Mouse (Mus musculus) embryonic fibroblast, embryonic 13.5 days (primary cell): Measurements from ENCODE around the gene Il13ra2. TPM values are rescaled to one million over a fixed set of nuclear protein-coding genes. Genes with fewer than 3 reads are reported as not detected.
"Not testable (repeated sequence)": the region's sequence is repeated elsewhere in the genome, so short reads cannot be mapped to it uniquely, and the experiment has no call there.

ENCODE experiments used
- H3K27ac ChIP-seq: 2 replicates; pipeline ENCODE4 v1.5.1; 2012; ENCODE audit warnings: low read length, control low read depth, inconsistent platforms; ENCODE audit not compliant: insufficient read depth
- H3K4me1 ChIP-seq: 2 replicates; pipeline ENCODE4 v1.6.1; 2011; ENCODE audit warnings: low read length; ENCODE audit not compliant: control insufficient read depth, insufficient read depth
- H3K4me3 ChIP-seq: 2 replicates; pipeline ENCODE4 v1.5.1; 2011; ENCODE audit warnings: mild to moderate bottlenecking, control low read depth, low read length; ENCODE audit not compliant: insufficient read depth
- CTCF ChIP-seq: IDR thresholded peaks from 2 replicates; pipeline ENCODE4 v1.5.1; 2011; ENCODE audit warnings: mild to moderate bottlenecking, control low read depth, low read length, moderate library complexity, borderline replicate concordance; ENCODE audit not compliant: insufficient read depth
- POLR2A ChIP-seq: IDR thresholded peaks from 2 replicates; pipeline ENCODE4 v1.6.1; 2011; ENCODE audit warnings: low read depth, mild to moderate bottlenecking, control low read depth, low read length, moderate library complexity
- polyA plus RNA-seq: library from polyadenylated mRNA; stranded (reverse); fragments of >200 nt; gene quantifications from 2 replicates; pipeline ENCODE4 v1.2.4, GENCODE M21; 2011; ENCODE audit warnings: low read depth; ENCODE audit not compliant: missing spikeins, insufficient read length

The Il13ra2 gene
- polyA plus RNA-seq = 0.32 TPM in 1 of 2 replicates, not detected in the other

DNA sequence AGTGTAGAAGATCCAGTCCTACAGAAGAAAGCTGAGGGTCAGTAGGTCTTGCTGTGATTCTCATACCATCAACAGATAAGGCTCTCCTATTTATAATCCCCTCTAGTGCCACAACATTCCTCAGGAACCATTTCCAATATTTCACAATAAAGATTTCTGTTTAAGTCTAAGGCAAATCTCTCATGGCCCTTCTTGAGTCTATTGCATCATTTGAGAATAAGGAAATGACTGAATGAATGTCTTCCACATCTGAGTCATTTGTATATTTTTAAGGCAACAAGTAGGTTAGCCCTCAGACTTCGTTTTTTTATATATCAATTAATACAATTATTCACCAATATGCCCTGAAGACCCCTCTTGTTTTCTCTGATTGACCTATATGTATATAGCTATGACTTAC, at the start of gene Il13ra2:
Gene Il13ra2, minus strand, starts transcription at position 64 of the 400 bp plus-strand sequence.
- H3K27ac ChIP-seq = no peak within 1 kb of the TSS
- H3K4me1 ChIP-seq = no peaks in the 10 kb centered on the region
- H3K4me3 ChIP-seq = no peak within 1 kb of the TSS
- TF ChIP-seq CTCF (no peak), POLR2A (no peak)

DNA sequence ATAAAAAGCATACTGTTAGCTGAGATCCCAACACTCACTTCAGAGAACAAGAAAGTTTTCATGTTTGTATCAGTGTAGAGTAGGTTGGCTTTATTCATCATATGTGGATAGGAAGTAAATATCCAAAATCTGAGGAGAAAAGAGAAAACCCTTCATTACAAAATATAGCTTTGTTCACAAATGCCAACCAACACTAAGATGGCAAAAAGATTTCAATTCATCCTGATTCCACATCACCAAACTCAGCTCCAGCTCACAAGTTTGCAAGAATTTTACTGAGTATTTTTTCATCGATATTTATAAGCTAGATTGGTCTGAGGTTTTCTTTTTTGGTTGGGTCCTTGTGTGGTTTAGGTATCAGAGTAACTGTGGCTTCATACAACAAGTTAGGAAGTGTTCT, 24.6 kb upstream of the Il13ra2 start, which contains the start of gene Vmn1r239-ps:
Gene Vmn1r239-ps, minus strand, starts transcription at position 101 of the 400 bp plus-strand sequence.
- not testable (repeated sequence) for H3K4me1 ChIP-seq, H3K4me3 ChIP-seq, H3K27ac ChIP-seq

DNA sequence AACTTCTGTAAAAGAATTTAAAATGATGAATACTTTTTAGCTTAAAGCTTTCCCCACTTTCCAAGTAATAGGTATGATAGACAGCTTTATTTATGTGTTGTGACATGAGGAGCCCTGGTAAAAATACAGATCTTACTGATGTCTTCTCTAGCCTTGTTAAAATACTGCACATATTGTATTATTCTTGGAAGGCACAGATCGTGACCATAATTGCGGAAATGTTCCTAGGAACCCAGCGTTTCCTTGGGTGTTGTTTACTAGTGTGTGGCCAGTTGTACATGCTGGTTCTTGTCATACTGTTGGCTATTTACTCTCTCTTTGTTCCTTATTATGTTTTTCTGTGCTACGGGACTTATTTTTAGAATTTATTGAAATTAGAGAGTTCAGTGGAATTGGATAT, 14.4 kb upstream of the Il13ra2 start:
- Histone ChIP-seq H3K4me3 (no peak overlapping the region), H3K27ac (no peak overlapping the region), H3K4me1 (no peaks in the 10 kb centered on the region)
- TF ChIP-seq CTCF (no peak), POLR2A (no peak)

DNA sequence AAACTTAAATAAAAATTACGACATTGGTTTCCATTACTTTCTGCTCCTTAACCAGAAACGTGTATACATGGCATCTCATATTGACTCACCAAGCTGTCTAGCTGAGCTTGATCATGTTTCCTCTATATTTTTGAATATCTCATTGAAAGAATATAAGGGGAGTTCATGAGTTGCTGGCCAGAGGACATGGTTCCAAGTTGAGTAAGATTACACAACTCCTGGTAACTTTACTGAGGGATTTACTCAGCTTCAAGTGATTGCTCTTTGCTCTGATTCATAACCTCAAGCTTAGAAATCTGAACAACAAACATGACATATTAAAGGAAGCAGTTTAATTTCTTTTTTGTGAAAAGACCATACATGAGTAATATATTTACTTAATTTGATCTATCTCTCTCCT, 6.4 kb upstream of the Il13ra2 start:
- no peak overlapping the region for H3K4me3 ChIP-seq
- H3K27ac ChIP-seq = peak overlapping the region; percentile 52; the same call in 1 of the 2 replicates
- no peaks in the 10 kb centered on the region for H3K4me1 ChIP-seq
- TF ChIP-seq POLR2A (no peak), CTCF (no peak)

DNA sequence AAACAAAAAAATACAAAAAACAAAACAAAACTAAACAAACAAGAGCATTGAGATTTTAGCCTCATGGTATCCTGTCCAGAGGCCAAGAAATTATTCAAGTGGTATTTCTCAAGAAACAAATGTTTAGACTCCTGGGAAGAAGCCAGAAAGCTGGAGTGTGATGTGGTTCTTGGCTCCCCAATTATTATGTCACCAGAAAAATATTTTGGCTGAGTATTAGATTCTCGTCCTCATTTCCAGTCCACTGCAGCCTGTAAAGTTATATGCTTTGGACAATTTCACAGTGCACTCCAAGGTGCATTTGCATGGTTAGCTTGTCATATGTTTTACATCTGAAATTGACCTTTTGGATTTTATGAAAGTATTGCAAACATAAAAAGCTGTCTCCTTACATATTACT, 761 bp upstream of the Il13ra2 start:
- Histone ChIP-seq H3K27ac (no peak overlapping the region), H3K4me1 (no peaks in the 10 kb centered on the region), H3K4me3 (no peak overlapping the region)
- TF ChIP-seq CTCF (no peak), POLR2A (no peak)

DNA sequence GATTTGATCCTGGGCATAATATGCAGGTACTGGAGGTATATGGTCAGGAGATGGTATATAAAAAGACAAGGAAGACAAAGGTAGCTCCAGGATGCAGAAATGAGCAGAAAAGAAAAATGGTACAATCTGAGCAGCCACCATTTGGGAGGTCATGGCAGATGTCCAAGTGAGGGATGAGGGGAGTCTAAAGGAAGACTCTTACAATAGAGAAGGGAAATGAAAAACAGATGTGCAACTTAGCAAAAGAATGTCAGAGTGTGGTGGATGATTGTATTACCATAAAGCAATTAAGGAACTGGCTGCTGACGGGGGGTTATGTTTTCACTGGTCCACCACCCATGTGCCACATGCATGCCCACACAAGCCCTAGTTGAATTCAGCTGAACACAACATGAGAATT, 35.5 kb downstream of the Il13ra2 start:
- Histone ChIP-seq H3K4me3 (no peak overlapping the region), H3K27ac (no peak overlapping the region), H3K4me1 (no peaks in the 10 kb centered on the region)
- TF ChIP-seq CTCF (no peak), POLR2A (no peak)

DNA sequence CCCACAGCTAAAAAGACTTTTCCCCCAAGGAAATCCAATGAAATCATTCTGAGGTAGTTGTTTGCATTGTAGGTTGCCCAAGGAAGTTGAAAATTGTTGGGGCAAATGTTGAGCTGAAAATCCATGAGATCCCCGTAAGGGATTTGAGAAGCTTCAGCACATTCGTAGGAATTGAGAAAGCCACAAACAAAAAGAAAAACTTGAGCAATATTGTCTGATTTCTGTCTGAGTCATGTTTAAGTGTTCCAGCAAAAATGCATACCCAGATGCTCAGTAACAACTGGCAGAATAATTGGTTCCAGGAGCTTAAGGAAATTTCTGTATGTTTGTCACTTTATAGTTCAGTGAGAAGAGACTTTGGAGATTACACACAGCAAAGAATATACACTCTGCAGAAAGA, 79.8 kb downstream of the Il13ra2 start:
- no peak overlapping the region for H3K4me3 ChIP-seq
- H3K4me1 ChIP-seq = no peaks in the 10 kb centered on the region
- peak overlapping the region; percentile 57; the same call in 1 of the 2 replicates for H3K27ac ChIP-seq
- no peak for TF ChIP-seq POLR2A
- TF ChIP-seq CTCF = no peak

Other genes with a start within 250 kb of the Il13ra2 start
- gene Vmn1r239-ps, start 24.5 kb upstream of the Il13ra2 start, polyA plus RNA-seq = not detected in 2 replicates
- gene Lrch2, start 124.9 kb upstream of the Il13ra2 start, polyA plus RNA-seq = 29.2 and 30.7 TPM in 2 replicates